Mouse (Mus musculus) spleen, postnatal 4 days (tissue): ENCODE data around the gene Ptpra.
A peak's percentile ranks its signal among the peaks of the same experiment; 100 is the strongest.
"Not testable (repeated sequence)": the region's sequence is repeated elsewhere in the genome, so short reads cannot be mapped to it uniquely, and the experiment has no call there.

Experiments
- DNase-seq, 2 experiments: peaks; one replicate each; pipeline ENCODE4 v3.0.0; 2022; ENCODE audit warnings: low spot score in 2 of 2

Gene Ptpra

GRCm38 (mm10) chr2:130557462-130557861 lies 107.4 kb downstream of the Ptpra start:
- DNase-seq: no peak

DNA sequence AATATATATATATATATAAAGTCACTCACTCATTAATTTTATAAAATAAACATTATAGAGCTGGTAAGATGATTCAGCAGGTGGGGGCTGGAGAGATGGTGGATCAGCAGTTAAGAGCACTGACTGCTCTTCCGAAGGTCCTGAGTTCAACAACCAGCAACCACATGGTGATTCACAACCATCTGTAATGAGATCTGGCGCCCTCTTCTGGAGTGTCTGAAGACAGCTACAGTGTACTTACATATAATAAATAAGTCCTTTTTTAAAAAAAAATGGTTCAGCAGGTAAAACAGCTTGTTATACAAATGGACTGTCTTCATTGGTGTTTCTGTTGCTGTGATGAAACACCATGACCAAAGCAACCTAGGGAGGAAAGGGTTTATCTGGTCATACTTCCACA lies 107.9 kb downstream of the Ptpra start:
- no peak for DNase-seq

- DNase-seq: peak; percentile 88 to 93
Measured at GRCm38 (mm10) chr2:130563212-130564055, 113.4 kb downstream of the Ptpra start, which contains the start of gene Mrps26. TSS of gene Mrps26 (plus strand) at chr2:130563742.

DNA sequence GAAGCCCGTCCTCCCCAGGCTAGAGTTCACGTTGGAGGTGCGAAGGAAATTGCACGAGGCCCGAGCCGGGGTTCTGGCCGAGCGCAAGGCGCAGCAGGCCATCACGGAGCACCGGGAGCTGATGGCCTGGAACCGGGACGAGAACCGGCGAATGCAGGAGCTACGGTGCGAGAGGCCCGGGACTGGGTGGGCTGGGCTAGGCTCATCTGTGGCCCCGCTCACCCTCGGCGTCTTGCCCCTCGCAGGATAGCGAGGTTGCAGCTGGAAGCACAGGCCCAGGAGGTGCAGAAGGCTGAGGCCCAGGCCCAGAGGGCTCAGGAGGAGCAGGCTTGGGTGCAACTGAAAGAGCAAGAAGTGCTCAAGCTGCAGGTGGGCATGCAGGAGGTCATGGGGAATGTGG lies 114.0 kb downstream of the Ptpra start:
- no peak for DNase-seq

- DNase-seq: no peak
Measured at GRCm38 (mm10) chr2:130564983-130565382, 114.9 kb downstream of the Ptpra start.

DNA sequence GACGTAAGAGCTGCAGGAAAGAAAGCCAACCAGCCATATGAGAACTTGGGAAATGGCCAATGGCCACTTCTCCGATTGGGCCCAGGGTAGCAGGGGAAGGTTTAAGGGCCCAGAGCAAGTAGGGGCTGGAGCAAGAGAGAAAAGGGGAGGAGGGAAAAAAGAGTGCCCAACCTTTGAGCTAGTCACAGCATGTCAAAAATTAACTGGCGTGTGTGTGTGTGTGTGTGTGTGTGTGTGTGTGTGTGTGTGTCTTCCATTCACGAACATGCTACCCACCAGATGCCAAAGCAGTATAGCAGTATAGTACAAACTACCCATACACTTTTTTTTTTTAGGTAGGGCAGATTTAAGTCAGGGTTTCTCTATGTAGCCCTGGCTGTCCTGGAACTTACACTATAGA lies 118.8 kb downstream of the Ptpra start:
- DNase-seq: no peak

GRCm38 (mm10) chr2:130569926-130570325 lies 119.8 kb downstream of the Ptpra start:
- DNase-seq: no peak

DNA sequence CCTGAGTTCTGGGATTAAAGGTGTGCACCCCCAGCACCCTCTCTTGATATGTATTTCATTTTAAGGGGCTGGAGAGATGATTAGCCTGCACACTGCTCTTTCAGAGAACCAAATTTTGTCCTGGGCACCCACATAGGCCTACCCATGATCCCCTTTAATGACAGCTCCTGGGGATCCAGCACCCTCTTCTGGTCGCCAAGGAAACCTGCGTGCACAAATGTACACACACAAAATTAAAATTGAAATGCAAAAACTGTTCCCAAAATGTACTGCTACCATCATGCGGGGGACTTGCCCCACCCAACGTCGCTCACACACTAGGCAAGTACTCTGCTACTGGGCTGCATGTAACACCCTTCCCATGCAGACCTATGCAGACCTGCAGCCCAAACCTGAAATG lies 124.9 kb downstream of the Ptpra start:
- no peak for DNase-seq

GRCm38 (mm10) chr2:130575873-130576272 lies 125.8 kb downstream of the Ptpra start, which contains the start of gene Oxt:
TSS of gene Oxt (plus strand) at chr2:130576173.
- DNase-seq: no peak

DNA sequence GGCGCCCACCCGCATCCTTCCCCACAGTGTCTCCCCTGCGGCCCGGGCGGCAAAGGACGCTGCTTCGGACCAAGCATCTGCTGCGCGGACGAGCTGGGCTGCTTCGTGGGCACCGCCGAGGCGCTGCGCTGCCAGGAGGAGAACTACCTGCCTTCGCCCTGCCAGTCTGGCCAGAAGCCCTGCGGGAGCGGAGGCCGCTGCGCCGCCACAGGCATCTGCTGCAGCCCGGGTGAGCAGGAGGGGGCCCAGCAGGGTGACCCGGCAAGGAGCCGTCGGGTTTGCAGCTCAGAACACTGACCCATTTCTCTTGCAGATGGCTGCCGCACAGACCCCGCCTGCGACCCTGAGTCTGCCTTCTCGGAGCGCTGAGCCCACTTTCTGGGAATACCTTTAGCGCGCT lies 126.5 kb downstream of the Ptpra start:
- not testable (repeated sequence) for DNase-seq

DNA sequence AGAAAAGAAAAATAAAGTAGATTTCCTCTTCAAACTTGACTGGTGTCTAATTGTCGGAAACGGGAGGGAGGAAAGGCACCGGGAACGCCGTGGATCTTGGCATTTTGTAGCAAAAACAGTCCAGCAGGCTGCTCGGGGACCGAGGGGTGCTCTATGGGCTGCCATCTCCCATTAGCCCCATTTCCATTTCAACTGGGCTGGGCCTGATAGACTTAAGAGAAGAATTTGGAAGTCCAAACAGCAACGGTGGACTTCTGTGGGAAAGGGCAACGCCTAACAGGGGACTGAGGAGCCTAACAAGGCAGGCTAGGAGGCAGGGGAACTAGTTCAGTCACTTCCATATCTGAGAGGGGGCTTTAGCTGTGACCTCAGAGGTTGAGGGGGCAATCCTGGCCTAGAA lies 126.9 kb downstream of the Ptpra start:
- DNase-seq: no peak

- peak; percentile 56 to 73 for DNase-seq
Measured at GRCm38 (mm10) chr2:130577632-130578031, 127.6 kb downstream of the Ptpra start.

- peak; percentile 57 to 79 for DNase-seq
Measured at GRCm38 (mm10) chr2:130578148-130578547, 128.1 kb downstream of the Ptpra start.

DNA sequence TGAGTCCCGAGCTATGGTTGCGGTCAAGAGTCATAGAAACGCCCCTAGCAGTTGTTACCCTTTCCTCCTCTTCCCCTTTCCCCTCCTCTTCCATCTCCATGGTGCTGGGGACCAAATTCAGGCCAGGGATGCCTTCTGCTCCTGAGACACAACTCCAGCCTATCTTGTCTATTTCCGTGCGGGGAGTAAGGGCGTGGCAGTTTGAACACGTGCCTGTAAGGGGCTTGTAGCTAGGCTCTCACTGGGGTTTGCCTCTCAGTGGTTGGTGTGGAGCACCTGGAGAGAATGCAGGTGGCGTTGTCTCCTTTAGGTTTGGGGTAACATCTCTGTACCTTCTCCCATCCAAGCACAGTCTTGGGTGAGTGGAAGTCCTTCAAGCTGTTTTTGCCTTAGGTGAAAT lies 129.7 kb downstream of the Ptpra start:
- DNase-seq: no peak

- no peak for DNase-seq
Measured at GRCm38 (mm10) chr2:130581201-130581600, 131.1 kb downstream of the Ptpra start.

DNA sequence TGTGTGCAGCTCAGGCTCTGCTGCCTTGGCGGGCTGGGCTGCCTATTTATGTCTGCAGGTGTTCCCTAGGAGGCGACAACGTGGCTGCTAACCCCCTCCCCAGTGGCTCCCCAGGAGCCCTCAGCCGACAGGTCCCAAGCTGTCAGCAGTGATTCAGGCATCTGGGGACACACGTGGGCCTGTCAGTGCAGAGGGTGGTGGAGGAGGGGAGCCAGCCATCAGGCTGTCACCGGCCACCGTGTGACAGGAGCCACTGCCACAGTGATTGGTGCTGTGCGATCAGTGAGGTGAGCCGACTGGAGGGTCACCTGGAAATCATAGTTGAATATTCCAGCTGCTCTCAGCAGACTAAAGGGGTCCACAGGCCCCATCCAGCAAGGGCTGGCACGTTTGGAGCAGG lies 132.5 kb downstream of the Ptpra start, which contains the start of gene Avp:
Gene Avp (minus strand): TSS at position 3 of the 400 bp plus-strand sequence.
- no peak for DNase-seq

DNA sequence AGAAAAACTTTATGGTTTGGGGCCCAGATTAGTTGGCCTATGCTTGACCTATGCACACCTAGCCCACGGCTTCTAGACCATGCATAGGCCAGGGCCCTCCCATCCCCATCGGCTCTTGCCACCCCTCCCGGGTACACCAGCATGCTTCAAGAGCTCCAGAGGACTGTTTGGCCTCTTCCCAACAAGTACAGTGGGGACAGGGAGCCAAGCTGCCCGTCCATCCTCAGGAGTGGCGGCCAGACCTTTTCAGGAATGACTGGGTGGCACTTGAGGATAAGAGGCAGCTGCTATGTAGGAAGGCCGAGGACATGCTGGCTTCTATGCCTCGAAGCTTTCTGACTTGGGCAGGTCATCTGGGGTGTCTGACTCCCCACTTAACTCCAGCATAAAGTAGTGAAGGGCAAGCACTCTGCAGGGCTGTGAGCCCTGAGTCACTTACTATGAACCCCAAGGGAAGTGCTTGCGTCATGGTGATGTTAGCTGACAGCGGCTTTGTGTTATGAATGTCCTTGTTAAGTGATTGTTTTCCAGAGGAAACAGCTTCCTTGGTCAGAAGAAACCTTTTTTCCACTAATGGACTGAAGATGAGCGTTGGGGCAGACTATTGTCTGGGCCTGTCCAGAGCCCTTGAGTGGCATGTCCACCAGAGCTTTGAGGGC lies 134.0 kb downstream of the Ptpra start:
- DNase-seq: no peak

DNA sequence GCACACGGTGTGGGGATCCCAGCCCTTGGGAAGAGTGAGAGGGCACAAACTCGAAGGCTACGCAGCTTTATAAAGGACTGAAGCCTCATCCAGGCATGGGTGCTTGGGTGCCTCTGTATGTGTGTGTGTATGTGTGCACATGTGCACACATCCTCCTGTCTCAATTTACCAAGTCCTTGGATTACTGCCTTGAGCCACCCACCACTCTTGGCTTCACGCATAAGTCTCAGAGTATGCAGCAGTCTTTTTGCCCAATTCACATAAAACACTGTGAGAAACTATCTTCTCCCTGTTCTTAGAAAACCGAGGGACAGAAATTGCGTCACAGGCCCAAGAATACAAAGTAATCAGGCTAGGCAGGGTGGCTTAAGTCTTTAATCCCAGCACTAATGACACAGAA lies 135.9 kb downstream of the Ptpra start:
- DNase-seq: no peak

DNA sequence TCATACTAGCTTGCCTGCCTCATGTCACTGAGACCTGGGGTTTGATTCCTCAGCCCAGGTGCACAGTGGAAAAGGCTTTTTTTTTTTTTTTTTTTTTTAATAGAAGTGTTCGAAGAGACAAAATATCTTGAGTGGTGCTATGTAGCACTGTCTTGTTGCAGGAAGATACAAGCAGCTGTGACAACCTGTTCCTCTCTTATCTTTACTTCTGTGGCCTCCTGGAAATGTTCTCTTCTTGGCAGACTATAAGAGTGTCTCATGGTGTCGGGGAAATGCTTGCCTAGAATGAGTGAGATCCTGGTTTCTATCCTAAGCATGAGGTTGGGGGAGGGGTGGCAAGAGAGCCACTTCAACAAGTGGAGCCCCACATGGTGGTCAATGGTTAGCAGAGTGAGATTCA lies 138.3 kb downstream of the Ptpra start:
- DNase-seq: no peak

DNA sequence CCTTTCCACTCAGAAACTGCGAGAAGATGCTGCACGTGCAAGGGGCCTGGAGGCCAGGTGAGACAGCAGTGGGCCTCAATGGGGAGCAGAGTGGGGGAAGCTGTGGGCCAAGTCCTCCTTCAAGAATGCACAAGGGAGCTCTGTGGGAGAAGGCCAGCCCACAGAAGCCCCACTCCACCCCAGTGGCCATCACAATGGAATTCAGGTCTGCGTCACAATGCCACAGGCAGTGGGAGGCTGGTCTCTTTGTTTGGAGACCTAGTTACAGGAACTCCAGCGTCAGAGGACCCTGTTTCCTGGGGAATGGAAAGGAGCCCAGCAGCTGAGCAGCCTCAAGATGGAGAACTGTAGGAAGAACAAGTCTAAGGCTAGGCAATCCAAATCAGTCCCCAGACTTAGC lies 139.1 kb downstream of the Ptpra start:
- no peak for DNase-seq

- DNase-seq: no peak
Measured at GRCm38 (mm10) chr2:130589761-130590160, 139.7 kb downstream of the Ptpra start.

DNA sequence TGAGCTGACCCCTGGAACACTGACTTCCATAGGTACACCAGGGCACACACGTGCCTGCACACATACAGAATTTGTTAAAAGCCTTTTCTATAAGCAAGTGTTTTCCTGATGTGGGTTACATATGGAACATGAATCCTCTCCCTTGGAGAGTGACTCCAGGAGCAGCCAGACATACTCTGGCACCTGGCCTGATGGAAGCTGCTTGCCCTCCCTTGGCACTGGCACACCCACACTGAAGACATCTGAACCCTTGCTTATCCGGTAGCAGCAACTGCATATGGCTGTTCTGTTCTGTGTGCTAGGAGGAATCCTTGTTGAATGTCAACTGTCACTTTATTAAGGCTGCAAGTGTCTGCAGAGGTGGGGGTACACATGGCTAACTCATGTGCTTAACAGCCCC lies 140.9 kb downstream of the Ptpra start:
- DNase-seq: no peak

DNA sequence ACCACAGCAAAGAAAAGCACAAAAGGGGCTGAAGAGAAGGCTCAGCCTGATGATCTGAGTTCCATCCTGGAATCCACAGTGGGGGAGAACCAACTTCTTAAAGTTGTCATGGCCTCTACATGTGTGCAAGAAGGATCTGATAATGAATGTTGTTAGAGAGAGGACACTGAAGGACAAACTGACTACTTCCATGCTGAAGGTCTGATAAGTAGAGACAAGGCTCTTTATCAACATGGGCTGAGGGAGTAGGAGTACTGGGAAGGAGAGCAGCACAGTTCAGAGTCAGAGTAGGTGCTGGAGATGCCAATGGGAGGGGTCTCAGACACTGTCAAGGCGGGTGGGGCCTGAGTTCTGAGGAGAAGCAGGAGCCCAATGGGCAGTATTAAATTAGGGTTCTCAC lies 145.5 kb downstream of the Ptpra start:
- no peak for DNase-seq
